Mouse (Mus musculus) heart, adult 2 months (tissue): ENCODE results near the gene Ifitm10. TPM values are rescaled to one million over a fixed set of nuclear protein-coding genes. Genes with fewer than 3 reads are reported as not detected.
A peak's percentile ranks its signal among the peaks of the same experiment; 100 is the strongest.
"Not testable (repeated sequence)": the region's sequence is repeated elsewhere in the genome, so short reads cannot be mapped to it uniquely, and the experiment has no call there.

Experiments used
- DNase-seq, 2 experiments: peaks; one replicate each; pipeline ENCODE4 v3.0.0; 2021
- H3K27ac ChIP-seq: fragments of 200-600 bp; 2 replicates; pipeline ENCODE4 v1.8.1; 2022
- H3K27me3 ChIP-seq: fragments of 200-500 bp; 2 replicates; pipeline ENCODE4 v1.6.1; 2012; ENCODE audit warnings: mild to moderate bottlenecking, low read length, inconsistent platforms, mixed read lengths; ENCODE audit not compliant: control insufficient read depth, insufficient read depth
- H3K36me3 ChIP-seq: fragments of 200-500 bp; 2 replicates; pipeline ENCODE4 v1.6.1; 2012; ENCODE audit warnings: low read length, inconsistent platforms; ENCODE audit not compliant: control insufficient read depth, insufficient read depth
- H3K4me1 ChIP-seq: fragments of 200-500 bp; 2 replicates; pipeline ENCODE4 v1.6.1; 2011; ENCODE audit warnings: low read length; ENCODE audit not compliant: control insufficient read depth, insufficient read depth
- H3K4me3 ChIP-seq: fragments of 200-600 bp; 2 replicates; pipeline ENCODE4 v1.8.1; 2022
- H3K79me2 ChIP-seq: fragments of 200-500 bp; replicated peaks from 2 replicates; pipeline ENCODE4 v1.6.1; 2012; ENCODE audit warnings: mild to moderate bottlenecking, inconsistent platforms, low read length, moderate library complexity, mixed read lengths; ENCODE audit not compliant: control insufficient read depth, insufficient read depth
- H3K9ac ChIP-seq: fragments of 200-500 bp; 2 replicates; pipeline ENCODE4 v1.6.1; 2012; ENCODE audit warnings: low read depth, mild to moderate bottlenecking, control low read depth, inconsistent platforms, low read length, mixed read lengths
- CTCF ChIP-seq: fragments of 200-600 bp; IDR thresholded peaks from 2 replicates; pipeline ENCODE4 v1.8.1; 2022; ENCODE audit warnings: antibody characterized with exemption, mild to moderate bottlenecking, moderate library complexity
- EP300 ChIP-seq: fragments of 200-500 bp; IDR thresholded peaks from 2 replicates; pipeline ENCODE4 v1.6.1; 2011; ENCODE audit warnings: low read depth, low read length, control low read depth; ENCODE audit not compliant: insufficient read depth
- POLR2A ChIP-seq: fragments of 200-500 bp; IDR thresholded peaks from 2 replicates; pipeline ENCODE4 v1.6.1; 2011; ENCODE audit warnings: mild to moderate bottlenecking, low read depth, low read length, control low read depth; ENCODE audit not compliant: insufficient read depth
- WGBS: fragments of 180-500 bp; shearing (Covaris S2); methylation state at CpG from one replicate; pipeline ENCODE4 v1.1.7; 2018; 5-methylcytosine and 5-hydroxymethylcytosine counted together
- intact Hi-C: fragments of 180-260 bp; cut with DNase I; formaldehyde crosslinking; loops from one replicate; pipeline ENCODE4 v1.15.1; 2025
- polyA plus RNA-seq: library from polyadenylated mRNA; depleted of rRNA; stranded (reverse); fragments of >200 nt; gene quantifications from 2 replicates; pipeline ENCODE4 v1.2.3, GENCODE M21; 2012
- total RNA-seq, 2 experiments: library from RNA; stranded (reverse); gene quantifications; 2 replicates each; pipeline ENCODE4 v1.2.3; 2021

The Ifitm10 gene
- total and polyA plus RNA-seq, 3 experiments, result 2.2 to 6.4 (median 3.6) TPM

DNA sequence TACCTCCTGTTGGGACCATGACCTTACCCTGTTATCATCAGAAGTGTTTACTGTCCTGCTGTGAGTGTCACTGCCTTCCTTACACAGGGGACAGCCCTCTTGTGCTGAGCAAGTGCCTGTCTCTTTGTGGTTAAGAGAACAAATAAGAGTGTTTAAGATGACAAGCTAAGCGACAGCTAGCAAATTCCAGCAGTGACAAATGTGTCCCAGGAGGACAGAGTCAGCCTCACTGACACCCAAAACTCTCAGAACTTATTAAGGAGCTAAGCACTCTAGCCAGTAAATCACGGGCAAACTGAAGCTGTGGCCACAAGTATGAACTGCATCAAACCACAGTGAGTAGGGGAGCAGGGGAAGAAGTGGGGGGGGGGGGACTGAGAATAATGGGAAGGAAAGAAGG is 52.6 kb downstream of the Ifitm10 start:
- no peak overlapping the region for H3K4me3 ChIP-seq
- no peaks in the 10 kb centered on the region for H3K79me2 ChIP-seq
- H3K27me3 ChIP-seq, result no peaks in the 10 kb centered on the region
- H3K4me1 ChIP-seq, result no peaks in the 10 kb centered on the region
- intact Hi-C loops, result no loop called here
- WGBS, result 47% methylated on average over 2 of the region's 2 CpGs
- no peak overlapping the region for H3K27ac ChIP-seq
- TF ChIP-seq CTCF (no peak), POLR2A (no peak)
- DNase-seq, result no peak
- H3K36me3 ChIP-seq, result no peaks in the 10 kb centered on the region
- no peak overlapping the region for H3K9ac ChIP-seq

DNA sequence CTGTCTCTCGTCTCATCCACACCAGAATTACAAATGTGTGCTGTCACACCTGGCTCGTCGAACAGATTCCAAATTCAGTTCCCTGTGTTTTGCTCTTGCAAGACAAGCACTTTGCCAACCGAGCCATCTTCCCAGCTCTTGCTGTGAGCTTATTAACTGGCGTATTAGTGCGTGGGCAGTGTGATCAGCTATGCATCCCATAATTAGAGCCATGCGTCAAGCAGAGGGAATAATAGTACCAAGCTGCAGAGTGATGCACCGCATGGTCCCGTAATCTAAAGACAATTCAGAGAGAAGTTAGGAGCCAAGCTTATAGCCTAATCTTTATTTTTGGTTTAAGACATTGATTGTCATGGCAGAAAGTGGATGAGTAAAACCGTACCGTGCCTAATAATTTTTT is 54.4 kb downstream of the Ifitm10 start:
- 94% methylated on average over 11 of the region's 11 CpGs for WGBS
- Histone ChIP-seq H3K9ac (no peak overlapping the region), H3K79me2 (no peaks in the 10 kb centered on the region), H3K4me3 (no peak overlapping the region), H3K36me3 (no peaks in the 10 kb centered on the region), H3K27me3 (no peaks in the 10 kb centered on the region), H3K27ac (no peak overlapping the region), H3K4me1 (no peaks in the 10 kb centered on the region)
- intact Hi-C loops, result loop anchor here (5.0 kb wide), 2 partner anchors 178 to 358 kb away; partner anchors contain the start of gene Tnnt3
- TF ChIP-seq POLR2A (no peak), EP300 (no peak), CTCF (no peak)
- no peak for DNase-seq

DNA sequence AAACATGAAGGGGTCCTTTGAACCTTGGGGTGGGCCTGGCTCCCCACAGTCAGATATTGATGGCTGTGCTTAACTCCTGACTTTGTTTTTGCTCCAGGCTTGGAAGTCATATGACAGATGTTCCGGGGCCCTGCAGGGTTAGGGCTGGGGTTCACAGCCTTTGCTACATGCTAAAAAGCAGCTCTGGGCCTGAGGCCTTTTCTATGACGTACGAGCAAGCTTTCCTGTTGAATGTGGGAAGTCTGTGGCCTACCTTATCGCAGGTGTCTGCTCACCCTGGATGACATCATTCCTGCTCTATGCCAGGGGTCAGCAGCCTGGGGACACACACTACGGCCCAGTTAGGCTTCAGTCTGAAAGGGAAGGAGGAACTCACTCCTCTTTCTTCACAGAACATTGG is 56.3 kb downstream of the Ifitm10 start:
- Histone ChIP-seq H3K27ac (no peak overlapping the region), H3K4me3 (no peak overlapping the region), H3K36me3 (no peaks in the 10 kb centered on the region), H3K4me1 (no peaks in the 10 kb centered on the region), H3K79me2 (no peaks in the 10 kb centered on the region), H3K27me3 (no peaks in the 10 kb centered on the region), H3K9ac (no peak overlapping the region)
- intact Hi-C loops, result loop anchor here (2.0 to 5.0 kb wide), 3 partner anchors 18 to 360 kb away; partner anchors contain the start of gene Tnnt3
- TF ChIP-seq CTCF (no peak), POLR2A (no peak), EP300 (no peak)
- WGBS, result 86% methylated on average over 5 of the region's 5 CpGs
- DNase-seq, result no peak

DNA sequence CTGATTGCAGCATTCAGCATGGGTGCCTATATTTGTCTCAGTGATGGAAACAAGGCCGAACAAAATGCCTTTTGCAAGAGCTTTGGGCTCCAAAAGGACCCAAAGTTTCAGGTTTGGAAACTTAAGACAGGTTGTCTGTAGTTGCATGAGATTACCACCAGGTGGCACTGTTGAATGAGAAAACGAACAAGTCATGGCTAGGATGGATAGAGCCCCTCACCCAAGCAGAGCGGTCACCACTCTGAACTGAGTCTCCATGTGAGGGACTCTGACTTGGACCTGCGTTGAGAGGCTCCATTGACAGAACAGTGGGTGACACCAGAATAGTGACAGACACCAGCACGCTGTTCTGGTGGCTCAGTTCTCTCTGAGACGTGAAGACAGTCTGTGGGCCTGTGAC is 57.0 kb downstream of the Ifitm10 start:
- H3K4me3 ChIP-seq, result no peak overlapping the region
- no peaks in the 10 kb centered on the region for H3K4me1 ChIP-seq
- TF ChIP-seq EP300 (no peak), CTCF (peak; percentile 95)
- H3K27ac ChIP-seq, result no peak overlapping the region
- no peaks in the 10 kb centered on the region for H3K79me2 ChIP-seq
- WGBS, result 35% methylated on average over 6 of the region's 6 CpGs
- intact Hi-C loops, result loop anchor here (1.0 to 5.0 kb wide), 5 partner anchors 18 to 361 kb away; partner anchors contain the start of gene Tnnt3
- H3K27me3 ChIP-seq, result no peaks in the 10 kb centered on the region
- no peaks in the 10 kb centered on the region for H3K36me3 ChIP-seq
- DNase-seq, result peak in 1 of 2 experiments; percentile 37
- H3K9ac ChIP-seq, result no peak overlapping the region

DNA sequence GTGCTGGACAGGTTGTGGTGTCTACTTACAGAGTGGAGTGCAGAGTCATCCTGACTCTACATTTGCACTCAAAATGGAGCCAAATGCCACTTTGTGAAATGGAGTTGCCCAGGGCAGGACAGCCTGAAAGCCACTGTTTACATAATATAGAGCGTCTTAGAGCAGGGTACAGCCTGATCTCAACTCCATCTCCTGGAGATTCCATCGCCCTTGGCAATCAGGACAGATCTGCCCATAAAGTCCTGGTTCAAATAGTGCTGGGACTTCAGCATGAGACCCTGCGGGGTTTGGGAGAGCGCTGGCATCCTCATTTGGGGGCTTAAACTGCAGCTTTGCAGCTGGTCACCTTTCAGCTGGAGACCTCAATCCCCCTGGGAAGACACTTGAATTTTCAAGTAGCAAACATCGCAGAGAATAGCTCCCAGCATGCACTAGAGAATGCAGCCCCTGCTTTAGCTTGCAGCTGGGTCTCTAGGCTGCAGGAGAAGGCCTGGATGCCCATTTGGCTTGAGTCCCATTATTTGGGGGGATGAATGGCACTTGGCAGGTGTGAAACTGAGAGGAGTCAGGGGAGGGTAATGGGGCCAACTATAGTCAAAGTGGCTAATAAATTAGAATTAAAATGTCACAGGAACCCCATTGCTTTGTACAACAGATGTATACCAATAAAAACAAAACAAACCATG is 58.8 kb downstream of the Ifitm10 start:
- no peak overlapping the region for H3K9ac ChIP-seq
- DNase-seq, result no peak
- H3K27ac ChIP-seq, result no peak overlapping the region
- no peaks in the 10 kb centered on the region for H3K36me3 ChIP-seq
- H3K4me3 ChIP-seq, result no peak overlapping the region
- intact Hi-C loops, result loop anchor here (5.0 kb wide), 2 partner anchors 183 to 363 kb away; partner anchors contain the start of gene Tnnt3
- H3K4me1 ChIP-seq, result no peaks in the 10 kb centered on the region
- TF ChIP-seq CTCF (no peak), POLR2A (no peak), EP300 (no peak)
- WGBS, result 74% methylated on average over 5 of the region's 5 CpGs
- no peaks in the 10 kb centered on the region for H3K27me3 ChIP-seq
- no peaks in the 10 kb centered on the region for H3K79me2 ChIP-seq

DNA sequence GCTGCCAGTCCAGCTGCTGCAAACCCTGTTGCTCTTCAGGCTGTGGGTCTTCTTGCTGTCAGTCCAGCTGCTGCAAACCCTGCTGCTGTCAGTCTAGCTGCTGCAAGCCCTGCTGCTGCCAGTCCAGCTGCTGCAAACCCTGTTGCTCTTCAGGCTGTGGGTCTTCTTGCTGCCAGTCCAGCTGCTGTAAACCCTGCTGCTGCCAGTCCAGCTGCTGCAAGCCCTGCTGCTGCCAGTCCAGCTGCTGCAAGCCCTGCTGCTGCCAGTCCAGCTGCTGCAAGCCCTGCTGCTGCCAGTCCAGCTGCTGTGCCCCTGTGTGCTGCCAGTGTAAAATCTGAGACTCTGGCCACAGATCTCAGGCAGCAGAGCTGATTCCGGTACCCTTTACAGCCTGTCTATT is 69.6 kb downstream of the Ifitm10 start:
- DNase-seq, intact Hi-C loops, H3K4me1 ChIP-seq, H3K27me3 ChIP-seq, H3K9ac ChIP-seq, H3K79me2 ChIP-seq, H3K27ac ChIP-seq, H3K4me3 ChIP-seq, H3K36me3 ChIP-seq: not testable (repeated sequence)
- 44% methylated on average over 1 of the region's 1 CpGs for whole genome bisulfite sequencing
